Comparison of ENCODE assay signal across 8 mouse cellular contexts in genomic region chr2:27740091-27740608, GRCm38 (mm10).
A peak's percentile ranks its signal among the peaks of the same experiment; 100 is the strongest.
DNase-seq lines count a peak whose midpoint lies in the region; ATAC-seq lines count a peak whose summit lies in the region.

No protein-coding gene starts in this region.

- peak overlapping the region; percentile 46 for H3K27ac ChIP-seq in intestine, embryonic 15.5 days

- peak; percentile 94 for DNase-seq in adrenal gland, adult 2 months
- peak; percentile 64 for DNase-seq in embryo, embryonic 11.5 days (ENCODE audit: low read depth, low spot score)
- DNase-seq in gastrocnemius, postnatal 25 days, result peak; percentile 88
- peak; percentile 81 to 86 for DNase-seq in left cerebral cortex, postnatal 14 days (ENCODE audit: low spot score in 2 of 2)
- peak; percentile 88 to 90 for DNase-seq in right cerebral cortex, postnatal 10 days (ENCODE audit: low spot score in 2 of 2)
- DNase-seq in urinary bladder, postnatal 36 days (ENCODE audit: low spot score in 2 of 2), result peak; percentile 85 to 87

- H3K4me3 ChIP-seq in intestine, embryonic 15.5 days (replicated peaks), result no peak overlapping the region

- H3K9ac ChIP-seq in intestine, embryonic 15.5 days, result no peak overlapping the region

- intact Hi-C loops in left cerebral cortex, postnatal 14 days (cut with DNase I), result no loop called here

- H3K27me3 ChIP-seq in intestine, embryonic 15.5 days (replicated peaks), result no peaks in the 10 kb centered on the region

- peaks cover 9% of the 10 kb centered on the region; the same call in 1 of the 2 replicates for H3K36me3 ChIP-seq in intestine, embryonic 15.5 days

- peaks cover 37% of the 10 kb centered on the region for H3K4me1 ChIP-seq in intestine, embryonic 15.5 days (replicated peaks)

- ATAC-seq in intestine, embryonic 15.5 days, result peak; percentile 73
- ATAC-seq in megakaryocyte progenitor cell, adult 5-6 weeks (replicated peaks; ENCODE audit: poor library complexity), result peak; percentile 94

- peak overlapping the region; percentile 25 for H3K4me2 ChIP-seq in intestine, embryonic 15.5 days (replicated peaks)

- H3K9me3 ChIP-seq in intestine, embryonic 15.5 days, result no peaks in the 10 kb centered on the region

- 9% methylated on average over 16 of the region's 16 CpGs for WGBS in intestine, embryonic 15.5 days
